Mouse (Mus musculus) kidney, postnatal 4 days (tissue): ENCODE measurements around the gene Spag9.

Experiments used
- DNase-seq, 2 experiments: peaks; one replicate each; pipeline ENCODE4 v3.0.0; 2021; ENCODE audit warnings: mixed read lengths in 2 of 2

Gene Spag9

DNA sequence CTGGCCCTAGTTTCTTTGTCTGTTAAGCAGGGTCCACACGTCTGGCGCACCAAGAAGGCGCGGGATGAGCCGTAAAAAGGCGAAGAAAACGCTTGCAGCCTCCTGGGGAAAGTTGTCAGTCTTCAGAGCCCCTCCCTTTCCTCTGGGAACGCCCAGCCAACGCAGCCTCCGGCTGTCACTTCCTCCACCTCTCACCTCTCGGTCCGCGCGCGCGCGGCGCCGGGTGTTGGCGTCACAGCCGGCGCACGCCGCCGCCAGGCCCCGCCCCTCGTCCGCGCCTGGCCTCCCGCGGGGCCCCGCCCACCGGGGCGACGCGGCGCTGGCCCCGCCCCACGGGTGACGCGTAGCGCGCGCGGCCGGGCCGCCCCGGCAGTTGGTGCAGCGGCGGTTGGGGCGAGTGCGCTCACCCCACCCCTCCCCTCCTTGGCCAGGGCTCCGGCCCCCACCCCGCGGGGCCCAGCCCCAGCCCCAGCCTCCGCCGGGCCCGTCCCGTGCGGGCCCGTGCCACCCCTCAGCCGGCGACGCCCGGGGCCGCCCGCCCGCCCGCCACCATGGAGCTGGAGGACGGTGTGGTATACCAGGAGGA lies at the start of gene Spag9:
TSS of gene Spag9 (plus strand) at position 372 of the 586 bp plus-strand sequence.
- peak; percentile 95 to 97 for DNase-seq

DNA sequence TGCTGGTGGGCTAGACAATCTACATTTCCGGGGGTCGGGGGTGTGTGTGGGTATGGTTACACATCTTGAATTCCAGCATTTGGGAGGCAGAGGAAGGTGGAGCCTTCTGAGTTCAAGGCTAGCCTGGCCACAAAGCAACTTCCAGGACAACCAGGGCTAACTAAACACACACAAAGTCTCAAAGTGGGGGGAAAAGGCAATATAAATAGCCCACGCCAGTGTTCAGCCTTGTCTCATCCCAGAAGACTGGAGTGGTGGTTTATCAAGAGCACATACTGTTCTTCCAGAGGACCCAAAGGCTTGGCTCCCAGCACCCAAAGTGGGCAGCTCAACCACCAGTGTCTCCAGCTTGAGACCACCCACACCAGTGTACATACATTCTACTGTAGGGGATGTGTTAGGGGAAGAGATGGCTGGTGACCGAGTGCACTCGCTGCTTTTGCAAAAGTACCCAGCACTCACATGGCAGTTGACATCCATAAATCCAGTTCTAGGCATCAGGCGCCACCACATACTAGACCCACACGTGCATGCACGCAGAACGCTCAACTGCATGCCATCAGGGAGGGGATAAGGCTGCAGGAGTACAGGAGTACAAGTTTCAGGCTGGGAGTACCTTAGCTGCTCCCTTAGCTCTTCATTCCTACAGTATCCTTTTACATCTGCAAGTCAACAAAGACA lies 46.9 kb upstream of the Spag9 start:
- no peak for DNase-seq

DNA sequence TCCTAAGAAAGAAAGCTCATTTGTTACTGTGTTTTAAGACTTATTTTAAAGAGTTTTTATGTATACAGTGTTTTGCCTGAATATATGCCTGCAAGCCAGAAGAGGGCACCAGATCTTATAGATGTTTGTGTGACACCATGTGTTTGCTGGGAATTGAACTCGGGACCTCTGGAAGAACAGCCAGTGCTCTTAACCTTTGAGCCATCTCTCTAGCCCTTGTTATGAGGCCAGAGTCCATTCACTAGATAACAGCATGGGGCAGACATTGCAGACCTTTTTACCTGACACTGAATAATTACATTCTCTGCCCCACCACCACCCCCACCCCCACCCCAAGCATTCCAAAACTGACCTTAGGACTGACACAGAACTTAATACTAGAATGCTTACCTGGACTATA lies 45.8 kb upstream of the Spag9 start:
- no peak for DNase-seq

DNA sequence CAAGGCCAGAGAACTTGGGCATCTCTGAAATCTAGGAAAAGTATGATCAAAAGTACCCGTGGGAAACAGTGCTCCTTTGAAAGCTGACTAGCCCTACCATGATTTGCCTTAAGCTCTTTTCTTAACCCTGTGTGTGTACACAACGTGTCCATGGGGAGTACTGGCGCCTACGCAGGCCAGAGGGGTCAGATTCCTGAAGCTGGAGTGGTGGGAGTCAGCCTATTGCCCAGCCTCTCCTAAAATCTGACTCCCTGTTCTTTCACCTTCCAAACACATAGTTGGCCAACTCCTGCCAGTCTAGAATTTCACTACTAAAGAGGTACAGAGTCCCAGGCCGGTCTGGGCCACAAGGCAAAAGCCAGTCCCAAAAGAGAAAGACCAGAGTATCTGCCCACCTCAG lies 43.5 kb upstream of the Spag9 start:
- peak; percentile 29 to 49 for DNase-seq

DNA sequence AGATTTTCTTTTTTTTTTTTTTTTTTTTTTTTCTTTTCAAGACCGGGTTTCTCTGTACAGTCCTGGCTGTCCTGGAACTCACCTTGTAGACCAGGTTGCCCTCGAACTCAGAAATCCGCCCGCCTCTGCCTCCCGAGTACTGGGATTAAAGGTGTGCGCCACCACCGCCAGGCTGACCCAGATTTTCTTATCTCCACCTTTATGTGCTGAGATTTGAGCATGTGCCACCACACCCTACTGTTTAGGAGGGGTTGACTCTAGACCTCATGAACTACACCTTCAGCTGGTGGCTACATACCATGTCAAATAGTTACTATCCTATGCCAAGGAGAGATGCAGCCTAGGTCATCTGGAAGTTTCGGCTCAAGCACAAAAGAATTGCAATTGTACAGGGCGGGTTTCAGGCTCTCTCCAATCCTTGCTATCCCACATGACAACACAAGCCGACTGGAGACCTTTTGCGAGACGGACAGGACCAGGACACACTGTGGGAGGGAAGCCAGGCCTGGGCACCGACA lies 41.1 kb upstream of the Spag9 start:
- no peak for DNase-seq

DNA sequence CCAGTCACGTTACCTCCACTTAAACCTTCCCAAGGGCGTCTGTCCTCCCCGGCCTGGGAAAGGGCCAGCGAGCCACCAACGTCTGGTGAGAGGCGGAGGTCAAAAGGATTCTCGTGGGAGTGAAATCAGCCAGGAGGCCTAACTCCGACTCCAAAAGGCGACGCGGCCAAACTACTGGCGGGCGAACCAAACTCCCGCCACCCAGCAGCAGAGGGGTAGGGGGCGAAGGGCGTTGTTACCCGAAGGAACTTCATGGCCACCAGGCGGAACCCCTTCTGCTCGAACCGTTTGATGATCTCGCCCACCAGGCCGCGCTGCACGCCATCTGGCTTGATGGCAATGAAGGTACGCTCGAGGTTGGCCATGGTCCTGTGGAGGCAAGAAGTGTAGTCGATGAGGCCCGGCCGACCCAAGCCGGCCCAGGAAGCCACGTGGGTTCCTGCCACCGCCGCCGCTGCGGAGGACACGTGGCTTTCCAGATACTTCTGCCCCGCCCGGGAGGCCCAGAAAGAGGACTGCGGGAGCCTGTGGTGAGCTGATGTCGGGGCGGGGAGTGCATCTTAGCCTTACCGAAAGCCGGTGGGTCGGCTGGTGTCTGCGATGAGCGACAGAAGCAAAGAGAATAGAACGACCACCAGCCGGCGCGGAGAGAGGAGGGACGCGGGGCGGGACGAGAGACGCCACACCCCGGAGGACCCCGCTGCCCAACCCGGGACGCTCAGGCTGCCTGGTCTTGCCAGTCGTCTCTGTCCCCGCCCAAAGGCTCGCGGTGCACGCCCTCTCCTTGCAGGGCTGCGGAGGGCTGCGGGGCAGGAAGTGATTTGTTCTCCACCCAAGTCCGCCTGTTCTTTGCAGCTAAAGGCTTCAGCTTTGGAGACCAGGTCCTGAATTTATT lies 40.4 kb upstream of the Spag9 start:
- peak; percentile 95 to 97 for DNase-seq

DNA sequence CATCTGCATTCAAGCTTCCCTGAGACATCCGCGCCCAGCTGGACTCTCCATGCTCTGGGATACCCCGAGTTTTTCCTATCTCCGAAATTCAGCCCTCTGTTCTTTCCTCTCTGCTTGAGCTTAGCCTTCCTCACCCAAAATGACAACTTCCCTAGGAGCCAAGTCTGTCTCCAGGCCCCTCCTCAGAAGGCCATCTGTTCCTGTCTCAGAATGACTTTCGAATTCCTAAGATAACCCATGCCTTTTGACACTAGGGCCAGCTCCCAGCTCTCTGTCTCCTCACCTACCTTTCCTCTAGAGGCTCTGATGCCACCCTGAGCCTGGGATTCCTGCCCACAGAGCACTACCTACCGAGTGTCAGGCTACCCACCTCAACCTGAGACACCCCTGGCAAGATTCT lies 39.7 kb upstream of the Spag9 start, which contains the start of gene Nme2:
TSS of gene Nme2 (minus strand) at position 101 of the 400 bp plus-strand sequence.
- DNase-seq, result no peak

DNA sequence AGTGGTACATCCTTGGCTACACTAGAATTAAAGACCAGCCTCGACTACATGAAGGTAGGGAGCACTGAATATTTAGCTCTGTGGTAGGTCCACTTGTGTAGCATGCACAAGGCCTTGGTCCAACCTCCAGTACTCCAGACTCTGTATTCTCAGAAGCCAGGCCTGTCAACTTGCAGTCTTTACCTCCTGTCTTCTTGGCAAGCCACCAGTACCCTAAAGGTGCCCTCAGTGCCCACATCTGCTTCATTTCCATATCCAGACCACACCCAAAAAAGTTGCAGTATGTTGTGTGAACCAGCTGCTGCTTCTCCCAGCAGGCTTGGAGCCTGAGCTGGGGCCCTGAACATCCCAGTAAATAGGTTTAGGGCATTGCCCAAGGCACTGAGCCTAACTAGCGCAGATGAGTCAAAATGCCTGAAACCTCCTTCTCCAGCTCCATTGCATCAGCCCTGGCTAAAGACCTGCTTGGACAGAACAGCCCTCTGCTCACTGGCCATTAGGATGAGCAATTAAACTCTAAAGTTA lies 38.8 kb upstream of the Spag9 start:
- DNase-seq, result no peak

DNA sequence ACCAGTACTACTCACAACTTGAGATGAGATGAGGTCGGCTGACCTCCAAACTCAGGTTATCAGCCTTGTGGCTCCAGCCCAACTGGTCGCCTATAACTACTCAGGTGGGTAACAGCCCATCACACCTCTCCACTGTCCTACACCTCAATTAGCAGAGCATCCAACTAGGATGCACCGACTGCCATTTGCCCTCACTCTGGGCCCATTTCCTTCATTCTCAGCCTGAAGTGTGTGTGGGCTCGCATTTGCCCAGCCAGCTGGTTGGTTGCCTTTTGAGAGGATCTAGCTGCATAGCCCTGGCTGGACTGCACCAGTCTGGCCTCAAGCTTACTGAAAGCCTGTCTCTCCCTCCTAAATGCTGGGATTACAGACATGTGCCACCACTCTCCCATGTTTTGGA lies 38.1 kb upstream of the Spag9 start:
- DNase-seq, result no peak

DNA sequence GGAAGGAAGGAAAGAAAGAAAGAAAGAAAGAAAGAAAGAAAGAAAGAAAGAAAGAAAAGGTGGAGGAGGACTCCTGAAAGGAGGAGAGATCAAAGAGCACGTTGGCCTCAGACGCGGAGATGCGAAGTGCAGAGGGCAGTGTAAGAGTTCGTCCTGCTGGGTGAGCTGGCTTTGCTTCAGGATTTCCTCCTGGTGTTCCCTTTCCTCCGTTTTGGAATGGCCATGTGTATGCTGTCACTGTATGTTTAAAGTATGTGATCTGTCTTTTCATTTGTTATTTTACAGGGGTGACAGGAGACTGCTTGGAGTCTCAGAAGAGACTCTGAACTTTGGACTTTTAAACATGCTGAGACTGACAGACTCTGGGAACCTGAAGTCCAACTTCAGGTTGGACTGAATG lies 34.4 kb upstream of the Spag9 start:
- no peak for DNase-seq

DNA sequence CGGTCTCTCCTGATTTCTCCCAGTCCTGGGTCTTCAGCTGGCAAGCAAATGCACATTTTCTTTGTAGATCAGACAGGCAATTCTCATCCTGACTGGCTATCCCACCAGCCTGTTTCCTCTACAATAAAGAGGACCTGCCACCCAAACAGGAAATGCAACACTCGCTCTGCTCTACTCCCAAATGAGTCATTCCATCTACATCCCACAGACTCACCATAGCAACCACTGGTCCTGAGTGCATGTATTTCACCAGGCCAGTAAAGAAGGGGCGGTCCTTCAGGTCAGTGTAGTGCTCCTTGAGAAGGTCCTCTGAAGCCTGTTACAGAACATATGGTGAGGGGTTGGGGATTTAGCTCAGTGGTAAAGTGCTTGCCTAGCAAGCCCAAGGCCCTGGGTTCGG lies 32.9 kb upstream of the Spag9 start:
- no peak for DNase-seq

DNA sequence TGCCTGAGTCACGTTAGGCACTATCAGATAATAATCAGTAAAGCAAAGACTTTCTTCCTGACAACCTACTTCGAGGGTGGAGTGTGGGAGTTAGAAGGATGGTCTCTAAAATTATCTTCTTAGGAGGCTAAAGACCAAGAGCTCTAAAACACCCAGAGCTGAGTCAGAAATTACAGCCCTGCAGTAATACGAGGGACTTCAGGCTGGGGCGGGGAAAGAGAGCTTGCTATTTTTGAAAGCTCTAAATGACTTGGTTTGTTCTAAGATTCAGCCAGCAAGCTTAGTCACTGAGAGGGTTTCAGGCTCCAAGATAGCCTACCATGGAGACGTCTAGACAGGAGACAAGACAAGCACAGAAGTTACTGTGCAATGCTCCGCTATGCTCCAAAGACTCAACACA lies 30.5 kb upstream of the Spag9 start:
- no peak for DNase-seq

DNA sequence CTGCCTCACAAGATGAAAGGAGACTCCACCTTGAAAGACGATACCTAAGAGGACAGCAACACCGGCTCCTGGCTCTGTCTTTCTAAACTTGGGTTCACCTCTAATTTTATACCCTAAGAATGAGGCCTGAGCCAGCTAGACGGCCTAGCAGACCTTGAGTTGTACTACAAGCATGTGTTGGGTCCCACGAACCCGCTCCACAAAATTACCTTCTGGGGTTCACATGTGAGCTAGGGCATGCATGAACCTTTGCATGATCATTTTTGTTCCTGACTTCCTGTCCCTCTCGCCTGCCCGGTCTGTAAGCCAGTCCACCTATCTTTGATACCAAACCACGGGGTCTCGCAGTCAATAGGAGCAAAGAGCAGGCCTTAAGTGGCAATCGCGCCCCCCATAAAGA lies 28.5 kb upstream of the Spag9 start:
- DNase-seq, result no peak

DNA sequence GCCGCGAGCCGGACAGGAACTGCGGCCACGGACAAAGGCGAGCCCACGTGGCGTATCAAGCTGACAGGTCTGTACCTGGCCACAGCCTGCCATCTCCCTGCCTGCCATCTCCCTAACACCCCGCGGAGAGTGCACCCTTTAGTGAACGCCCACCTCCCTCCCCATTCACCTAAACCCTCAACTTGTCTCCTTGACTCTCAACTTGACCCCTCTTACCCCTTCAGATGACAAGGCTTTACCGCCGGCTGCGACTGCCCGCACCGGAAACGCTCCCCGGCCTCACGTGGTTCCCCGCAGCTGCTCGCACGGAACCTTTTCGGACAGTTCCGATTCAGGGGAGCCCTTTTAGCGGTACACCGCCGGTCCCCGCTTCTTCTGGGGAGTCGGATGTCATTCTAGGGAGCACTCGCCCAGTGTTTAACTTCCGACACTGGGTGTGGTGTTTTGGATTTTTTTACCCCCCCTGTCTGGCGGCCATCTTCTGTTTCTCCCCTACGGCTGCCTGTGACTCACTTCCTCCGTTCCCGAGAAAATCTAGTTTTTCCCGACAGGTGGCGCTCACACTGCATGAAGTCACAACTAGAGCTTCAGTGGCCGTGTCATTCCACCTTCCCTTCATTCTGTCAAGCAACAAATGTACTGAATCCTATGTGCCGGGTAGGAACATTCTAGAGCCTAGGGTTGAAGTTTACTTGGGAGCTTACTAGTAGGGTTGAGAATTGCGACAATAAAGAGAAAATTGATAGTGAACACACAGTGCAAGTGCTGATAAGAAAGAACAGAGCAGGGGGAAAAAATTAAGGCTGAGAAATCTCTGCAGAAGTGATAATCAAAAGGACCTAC lies 27.7 kb upstream of the Spag9 start, which contains the start of the genes Gm20390 and Nme1:
TSS of gene Gm20390 (minus strand) at position 289 of the 843 bp plus-strand sequence.
TSS of gene Nme1 (minus strand) at position 517 of the 843 bp plus-strand sequence.
- peak; percentile 97 for DNase-seq

DNA sequence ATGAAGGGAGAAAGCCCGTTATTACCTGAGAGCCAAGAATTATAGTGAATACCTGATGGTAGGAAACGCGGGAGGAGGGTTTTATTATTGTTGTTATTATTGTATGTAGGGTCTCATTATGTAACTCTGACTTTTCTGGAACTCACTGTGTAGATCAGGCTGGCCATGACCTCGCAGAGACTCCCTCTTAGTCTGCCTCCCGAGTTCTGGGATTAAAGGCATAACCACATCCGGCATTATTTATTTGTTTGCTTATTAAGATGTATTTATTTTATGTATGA lies 27.1 kb upstream of the Spag9 start:
- no peak for DNase-seq

DNA sequence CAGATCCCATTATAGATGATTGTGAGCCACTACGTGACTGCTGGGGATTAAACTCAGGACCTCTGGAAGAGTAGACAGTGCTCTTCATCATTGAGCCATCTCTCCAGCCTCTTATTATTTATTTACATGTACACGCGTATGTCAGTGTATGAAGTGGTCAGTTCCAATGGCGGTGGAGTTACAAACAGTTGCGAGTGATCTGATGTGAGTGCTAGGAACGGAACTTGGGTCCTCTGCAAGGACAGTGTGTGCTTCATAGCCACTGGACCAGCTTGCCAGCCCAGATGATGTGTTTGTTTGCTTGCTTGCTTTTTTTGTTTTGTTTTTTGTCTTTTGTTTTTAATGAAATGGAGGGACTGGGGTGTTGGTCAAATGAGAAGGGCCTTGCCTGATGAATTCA lies 26.7 kb upstream of the Spag9 start:
- no peak for DNase-seq

DNA sequence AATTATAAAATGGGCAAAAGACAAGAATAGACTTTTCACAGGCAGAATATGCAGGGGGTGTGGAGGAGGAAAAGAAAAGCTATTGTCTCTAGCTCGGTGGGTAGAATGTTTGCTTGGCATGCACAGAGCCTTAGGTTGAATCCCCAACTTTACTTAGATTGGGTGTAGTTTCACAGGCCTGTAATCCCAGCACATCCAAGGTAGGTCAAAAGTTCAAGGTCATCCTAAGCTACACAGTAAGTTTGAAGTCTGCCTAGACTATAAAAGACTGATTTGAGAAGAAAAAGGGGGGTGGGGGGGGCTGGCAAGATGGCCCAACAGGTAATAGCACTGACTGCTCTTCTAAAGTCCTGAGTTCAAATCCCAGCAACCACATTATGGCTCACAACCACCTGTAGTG lies 26.1 kb upstream of the Spag9 start:
- no peak for DNase-seq

DNA sequence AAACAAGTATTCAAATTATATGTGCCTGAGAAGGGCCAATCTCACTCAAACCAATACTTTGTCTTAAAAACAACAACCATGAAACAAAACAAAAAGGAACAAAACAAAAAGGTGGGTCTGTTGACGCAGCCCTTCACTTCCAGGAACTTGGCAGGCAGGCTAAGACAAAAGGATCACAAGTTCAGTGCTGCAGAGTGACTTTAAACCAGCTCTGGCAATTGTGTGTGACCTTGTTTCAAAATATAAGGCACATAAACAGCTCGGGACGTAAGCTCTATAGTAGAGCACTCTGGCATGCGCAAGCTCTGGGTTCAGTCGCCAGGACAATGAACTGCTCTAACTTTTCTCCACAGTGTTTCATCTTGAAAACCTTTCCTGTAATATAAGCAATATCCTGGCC lies 22.9 kb upstream of the Spag9 start:
- no peak for DNase-seq

DNA sequence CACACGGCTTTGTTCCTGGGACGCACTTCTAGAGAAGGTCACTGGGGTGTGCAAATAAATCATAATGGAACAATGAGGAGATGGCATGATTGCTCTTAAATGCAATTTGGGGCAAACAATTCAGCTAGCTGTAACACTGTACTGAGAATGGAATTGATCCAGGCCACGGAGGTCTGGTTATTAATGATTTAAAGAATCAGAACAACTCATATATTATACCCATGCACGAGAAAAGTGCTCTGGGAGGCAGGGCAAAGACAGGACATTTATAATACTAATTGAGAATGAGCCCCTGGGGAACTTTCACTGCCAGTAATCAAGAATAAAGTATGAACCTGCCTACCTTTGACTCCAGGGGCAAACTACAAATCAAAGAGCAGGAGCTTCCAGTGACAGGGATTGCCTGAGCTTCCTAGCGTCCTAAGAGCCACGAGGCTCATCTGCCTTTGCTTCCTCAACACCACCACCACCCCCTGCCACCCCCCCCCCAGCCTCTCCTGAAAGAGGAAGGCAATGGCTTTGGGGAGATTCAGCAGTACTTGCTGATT lies 16.3 kb upstream of the Spag9 start:
- no peak for DNase-seq

DNA sequence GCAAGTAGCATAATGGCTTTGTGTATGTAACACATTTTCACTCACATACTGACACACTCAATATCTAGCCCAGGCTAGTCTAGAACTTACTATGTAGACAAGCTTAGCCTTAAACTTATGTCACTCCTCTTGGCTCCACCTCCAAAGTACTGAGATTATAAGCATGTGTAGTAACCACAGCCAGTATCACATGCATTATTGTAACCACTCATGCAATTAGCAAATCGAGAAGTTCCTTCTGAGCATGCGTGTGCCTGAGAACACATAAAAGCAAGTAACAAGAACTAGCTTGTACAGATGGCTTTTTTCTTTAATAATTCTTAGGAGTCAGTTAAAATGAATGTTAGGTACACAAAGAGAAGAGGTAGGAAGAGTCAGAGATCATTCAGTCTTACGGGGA lies 11.3 kb upstream of the Spag9 start:
- no peak for DNase-seq

DNA sequence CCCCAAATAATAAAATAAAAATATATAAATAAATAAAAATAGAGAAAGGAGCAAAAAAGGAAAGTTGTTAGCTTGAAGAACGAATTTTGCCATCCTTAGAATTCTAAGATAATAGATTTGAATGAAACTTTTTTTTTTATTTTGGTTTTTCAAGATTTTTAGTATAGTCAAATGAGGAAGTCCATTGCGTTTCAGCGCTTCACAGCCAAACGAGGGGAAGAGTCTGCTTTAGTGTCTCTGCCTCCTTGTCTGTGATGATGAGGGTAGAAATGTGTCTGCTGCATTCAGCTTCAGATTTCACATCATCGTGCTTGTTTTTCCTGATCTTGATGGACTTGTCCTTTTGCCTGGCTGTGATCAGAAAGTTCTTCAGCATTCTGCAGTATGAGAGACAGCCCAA lies 10.6 kb upstream of the Spag9 start:
- DNase-seq, result no peak

DNA sequence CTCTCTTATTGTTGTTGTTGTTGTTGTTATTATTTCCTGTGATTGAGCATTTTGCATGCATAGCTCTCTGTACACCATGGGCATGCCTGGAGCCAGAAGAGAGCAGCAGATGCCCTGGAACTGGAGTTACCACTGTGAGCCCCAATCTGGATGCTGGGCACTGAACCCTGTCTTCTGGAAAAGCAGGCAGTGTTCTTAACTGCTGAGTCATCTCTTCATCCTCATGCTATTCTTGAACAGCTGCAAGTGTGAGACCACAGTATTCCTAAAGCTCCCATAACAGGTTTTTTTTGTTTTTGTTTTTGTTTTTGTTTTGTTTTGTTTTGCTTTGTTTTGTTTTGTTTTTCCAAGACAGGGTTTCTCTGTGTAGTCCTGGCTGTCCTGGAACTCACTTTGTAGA lies 9.6 kb upstream of the Spag9 start:
- no peak for DNase-seq
